Mouse (Mus musculus) heart, embryonic 14.5 days (tissue): ENCODE measurements around the gene Glis3. TPM values are rescaled to one million over a fixed set of nuclear protein-coding genes. Genes with fewer than 3 reads are reported as not detected.

Experiments used
- ATAC-seq: fragments of 200-750 bp; cut with Nextera tagmentation; 2 replicates; pipeline ENCODE4 v1.8.0; 2017; ENCODE audit warnings: low read depth, moderate TSS enrichment; ENCODE audit not compliant: insufficient number of reproducible peaks, insufficient read depth, low FRiP score
- H3K27ac ChIP-seq, 2 experiments: fragments of 200-500 bp in 1 of 2; fragments of 300-500 bp in 1 of 2; sonication (generic) in 1 of 2; replicated peaks in 1 of 2; 2 replicates each; pipeline ENCODE4 v1.5.1; 2012 to 2014; ENCODE audit warnings: low read depth in 2 of 2, low read length in 2 of 2, control low read depth in 1 of 2, mild to moderate bottlenecking in 1 of 2, mixed read lengths in 1 of 2; ENCODE audit not compliant: control insufficient read depth in 1 of 2, insufficient read depth in 1 of 2
- H3K27me3 ChIP-seq: fragments of 300-500 bp; sonication (generic); 2 replicates; pipeline ENCODE4 v1.6.1; 2014; ENCODE audit warnings: mild to moderate bottlenecking, low read length, control low read depth; ENCODE audit not compliant: control insufficient read depth, insufficient read depth
- H3K36me3 ChIP-seq: fragments of 300-500 bp; sonication (generic); 2 replicates; pipeline ENCODE4 v1.6.1; 2014; ENCODE audit warnings: mild to moderate bottlenecking, control low read depth, low read length, mixed read lengths; ENCODE audit not compliant: control insufficient read depth, insufficient read depth
- H3K4me1 ChIP-seq, 2 experiments: fragments of 200-500 bp in 1 of 2; fragments of 300-500 bp in 1 of 2; sonication (generic) in 1 of 2; 2 replicates each; pipeline ENCODE4 v1.6.1; 2012 to 2014; ENCODE audit warnings: low read length in 2 of 2, control low read depth in 1 of 2, mixed read lengths in 1 of 2; ENCODE audit not compliant: control insufficient read depth in 2 of 2, insufficient read depth in 2 of 2
- H3K4me2 ChIP-seq: fragments of 300-500 bp; sonication (generic); 2 replicates; pipeline ENCODE4 v1.6.1; 2014; ENCODE audit warnings: mild to moderate bottlenecking, low read length
- H3K4me3 ChIP-seq, 2 experiments: fragments of 200-500 bp in 1 of 2; fragments of 300-500 bp in 1 of 2; sonication (generic) in 1 of 2; 2 replicates each; pipeline ENCODE4 v1.5.1; 2012 to 2014; ENCODE audit warnings: low read length in 2 of 2, mild to moderate bottlenecking in 2 of 2, control low read depth in 1 of 2, low read depth in 1 of 2, moderate library complexity in 1 of 2; ENCODE audit not compliant: control insufficient read depth in 1 of 2, insufficient read depth in 1 of 2
- H3K9ac ChIP-seq: fragments of 300-500 bp; sonication (generic); 2 replicates; pipeline ENCODE4 v1.6.1; 2014; ENCODE audit warnings: mild to moderate bottlenecking, low read length
- H3K9me3 ChIP-seq: fragments of 300-500 bp; sonication (generic); 2 replicates; pipeline ENCODE4 v1.6.1; 2016; ENCODE audit warnings: low read length, control low read depth; ENCODE audit not compliant: control insufficient read depth
- WGBS: fragments of 180-500 bp; shearing (Covaris S2); extraction: QIAGEN DNeasy Blood & Tissue Kit; methylation state at CpG from one replicate; pipeline ENCODE4 v1.1.7; 2014; 5-methylcytosine and 5-hydroxymethylcytosine counted together
- polyA plus RNA-seq: library from polyadenylated mRNA; unstranded; fragments of >200 nt; fragmentation: Nextera tagmentation; extraction: Ambion mirVana; gene quantifications from 2 replicates; pipeline ENCODE4 v1.2.1, GENCODE M21; 2014

The Glis3 gene
- polyA plus RNA-seq, 1 experiment from 2014 or later: 1.6 TPM

DNA sequence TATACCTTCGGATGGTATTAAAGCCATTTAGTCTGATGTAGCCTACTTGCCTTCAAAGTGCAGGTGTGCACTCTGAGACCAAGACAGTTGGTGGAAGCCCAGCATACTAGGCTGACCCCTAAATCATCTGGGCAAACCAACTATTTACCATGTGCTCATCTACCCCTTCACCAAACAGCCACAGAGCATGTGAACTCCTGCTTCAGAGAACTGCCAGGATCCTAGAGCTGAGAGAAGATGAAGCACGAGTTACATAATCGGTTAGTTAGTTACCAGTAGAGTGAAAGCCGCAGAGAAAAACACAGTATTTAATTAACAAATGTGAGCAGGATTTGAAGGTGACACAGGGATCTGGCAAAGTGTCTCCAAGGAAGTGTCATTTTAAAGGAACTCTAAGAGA, 237.7 kb downstream of the Glis3 start:
- WGBS: 84% methylated on average over 4 of the region's 4 CpGs
- Histone ChIP-seq H3K4me3 (no peak overlapping the region), H3K9ac (no peak overlapping the region), H3K9me3 (no peaks in the 10 kb centered on the region), H3K4me1 (no peaks in the 10 kb centered on the region), H3K27me3 (no peaks in the 10 kb centered on the region), H3K4me2 (no peak overlapping the region), H3K27ac (no peak overlapping the region), H3K36me3 (no peaks in the 10 kb centered on the region)
- ATAC-seq: no peak

DNA sequence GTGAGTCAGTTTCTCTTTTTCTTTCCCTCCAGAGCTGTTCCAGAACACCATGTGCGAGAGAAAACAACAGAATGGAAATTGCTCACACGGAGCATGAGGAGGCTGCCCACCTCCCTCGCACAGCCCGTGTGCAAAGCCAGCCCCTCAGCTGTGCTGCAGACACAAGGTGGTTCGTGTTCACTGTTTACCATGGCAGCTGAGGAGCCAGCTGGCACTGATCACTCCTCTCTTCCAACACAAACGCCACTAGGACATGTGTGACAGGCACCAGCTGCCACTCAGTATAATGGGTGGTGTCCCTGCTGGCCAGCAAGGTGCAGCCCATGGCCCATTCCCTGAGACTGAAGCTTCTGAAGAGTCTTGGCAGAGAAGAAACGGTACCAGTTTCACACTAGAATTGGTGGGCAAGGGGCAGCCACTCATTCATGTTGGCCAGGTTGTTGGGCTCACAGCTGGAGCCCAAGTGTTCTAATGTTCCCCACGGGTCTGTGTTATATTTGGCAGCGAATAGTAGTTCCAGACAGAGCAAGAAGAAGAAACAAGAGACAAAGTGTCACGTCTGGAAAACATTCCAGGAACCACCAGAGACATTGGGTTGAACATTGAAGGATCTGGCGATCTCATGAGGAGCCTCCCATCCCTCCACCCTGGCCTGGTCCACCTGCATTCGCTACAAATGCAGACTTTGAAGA, 243.3 kb downstream of the Glis3 start:
- 59% methylated on average over 12 of the region's 12 CpGs for WGBS
- Histone ChIP-seq H3K36me3 (no peaks in the 10 kb centered on the region), H3K9me3 (no peaks in the 10 kb centered on the region), H3K27ac (no peak overlapping the region), H3K27me3 (no peaks in the 10 kb centered on the region), H3K4me3 (no peak overlapping the region), H3K4me2 (no peak overlapping the region), H3K4me1 (no peaks in the 10 kb centered on the region; a peak in 1 of 4 replicates), H3K9ac (no peak overlapping the region)
- no peak for ATAC-seq

- no peaks in the 10 kb centered on the region for H3K36me3 ChIP-seq
- no peak for ATAC-seq
- WGBS: 66% methylated on average over 6 of the region's 6 CpGs
- H3K4me2 ChIP-seq: no peak overlapping the region
- peaks cover 2 to 3% of the 10 kb centered on the region in 2 experiments; a peak in 1 of 4 replicates for H3K4me1 ChIP-seq
- H3K27ac ChIP-seq: no peak overlapping the region
- no peak overlapping the region for H3K9ac ChIP-seq
- no peaks in the 10 kb centered on the region for H3K27me3 ChIP-seq
- H3K4me3 ChIP-seq: no peak overlapping the region
- H3K9me3 ChIP-seq: no peaks in the 10 kb centered on the region
Measured at GRCm38 (mm10) chr19:28428220-28428816, 251.6 kb downstream of the Glis3 start.

DNA sequence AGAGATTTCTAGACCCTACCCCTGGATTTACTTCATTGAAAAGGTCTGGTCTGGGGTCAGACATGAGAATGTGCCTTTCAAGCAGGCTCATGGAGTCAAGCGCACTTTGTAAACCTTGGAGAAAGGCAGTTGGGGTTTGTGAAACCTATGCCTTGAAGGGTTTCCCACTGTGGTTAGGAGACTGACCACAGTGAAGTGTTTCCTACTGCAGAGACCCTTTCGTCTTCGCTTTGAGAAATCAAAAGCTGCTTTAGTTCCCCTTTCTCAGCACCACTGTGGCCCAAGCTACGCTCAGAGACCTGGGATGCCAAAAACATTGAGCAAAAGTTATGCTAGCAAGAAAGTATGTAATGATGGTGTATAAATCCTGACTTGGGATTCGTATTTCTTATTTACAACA, 255.7 kb downstream of the Glis3 start:
- Histone ChIP-seq H3K36me3 (no peaks in the 10 kb centered on the region), H3K27me3 (no peaks in the 10 kb centered on the region), H3K4me1 (peaks cover 0 to 6% of the 10 kb centered on the region in 2 experiments; a peak in 2 of 4 replicates), H3K27ac (no peak overlapping the region), H3K4me3 (no peak overlapping the region), H3K4me2 (no peak overlapping the region), H3K9me3 (no peaks in the 10 kb centered on the region), H3K9ac (no peak overlapping the region)
- no peak for ATAC-seq
- 88% methylated on average over 5 of the region's 5 CpGs for WGBS

DNA sequence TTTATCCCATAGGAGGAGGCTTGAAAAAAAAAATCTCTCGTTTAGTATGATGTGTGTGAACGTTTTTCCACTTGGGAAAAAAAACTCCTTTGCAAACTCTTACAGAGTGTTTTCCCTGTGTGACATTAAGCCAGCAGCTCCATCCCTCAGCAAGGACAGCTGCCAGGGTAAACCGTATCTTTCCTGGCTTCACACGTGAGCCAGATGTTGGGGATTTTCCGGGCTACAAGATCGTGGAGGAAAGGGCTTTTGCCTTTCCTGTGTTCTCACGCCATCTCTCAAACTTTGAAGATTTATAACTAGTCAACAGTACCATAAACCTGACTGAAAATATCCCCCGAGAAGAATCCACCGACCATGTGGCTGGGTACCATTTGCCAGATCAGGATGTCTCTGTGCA, 256.9 kb downstream of the Glis3 start:
- Histone ChIP-seq H3K36me3 (no peaks in the 10 kb centered on the region), H3K27me3 (no peaks in the 10 kb centered on the region), H3K9me3 (no peaks in the 10 kb centered on the region), H3K4me3 (no peak overlapping the region), H3K9ac (no peak overlapping the region), H3K4me1 (peaks cover 0 to 6% of the 10 kb centered on the region in 2 experiments; a peak in 2 of 4 replicates), H3K4me2 (no peak overlapping the region), H3K27ac (no peak overlapping the region)
- no peak for ATAC-seq
- 48% methylated on average over 9 of the region's 9 CpGs for WGBS

GRCm38 (mm10) chr19:28416069-28416468, 263.8 kb downstream of the Glis3 start:
- Histone ChIP-seq H3K9me3 (peaks cover 4% of the 10 kb centered on the region; the same call in 1 of the 2 replicates), H3K36me3 (no peaks in the 10 kb centered on the region), H3K27ac (no peak overlapping the region), H3K9ac (no peak overlapping the region), H3K4me1 (no peaks in the 10 kb centered on the region), H3K4me3 (no peak overlapping the region), H3K27me3 (no peaks in the 10 kb centered on the region), H3K4me2 (no peak overlapping the region)
- ATAC-seq: no peak
- WGBS: 78% methylated on average over 5 of the region's 5 CpGs

DNA sequence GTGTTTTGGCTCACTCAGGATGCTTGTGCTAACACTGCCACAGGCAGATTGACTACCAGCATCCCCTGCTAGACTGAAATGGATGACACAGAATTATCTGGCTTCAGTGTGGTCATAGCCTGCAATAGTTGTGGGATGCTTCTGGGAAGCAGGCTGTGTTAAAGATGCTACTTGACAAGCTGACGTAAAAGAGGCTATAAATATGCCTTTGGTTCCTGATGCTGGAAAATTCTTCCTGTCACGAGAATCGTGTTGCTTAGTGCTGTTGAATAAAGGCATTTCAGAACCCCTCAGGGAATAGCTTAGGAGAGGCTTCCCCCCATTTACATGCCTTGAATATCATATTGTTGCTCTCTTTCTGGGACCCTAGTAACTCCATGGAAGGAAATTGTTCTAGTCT, 271.1 kb downstream of the Glis3 start:
- peaks cover 4% of the 10 kb centered on the region; the same call in 1 of the 2 replicates for H3K9me3 ChIP-seq
- no peaks in the 10 kb centered on the region for H3K4me1 ChIP-seq
- H3K4me2 ChIP-seq: no peak overlapping the region
- ATAC-seq: no peak
- H3K36me3 ChIP-seq: no peaks in the 10 kb centered on the region
- H3K4me3 ChIP-seq: no peak overlapping the region
- no peaks in the 10 kb centered on the region for H3K27me3 ChIP-seq
- no peak overlapping the region for H3K27ac ChIP-seq
- WGBS: 34% methylated on average over 3 of the region's 3 CpGs
- H3K9ac ChIP-seq: no peak overlapping the region
